Mouse (Mus musculus): ENCODE data around the gene Ppfia3.

DNA sequence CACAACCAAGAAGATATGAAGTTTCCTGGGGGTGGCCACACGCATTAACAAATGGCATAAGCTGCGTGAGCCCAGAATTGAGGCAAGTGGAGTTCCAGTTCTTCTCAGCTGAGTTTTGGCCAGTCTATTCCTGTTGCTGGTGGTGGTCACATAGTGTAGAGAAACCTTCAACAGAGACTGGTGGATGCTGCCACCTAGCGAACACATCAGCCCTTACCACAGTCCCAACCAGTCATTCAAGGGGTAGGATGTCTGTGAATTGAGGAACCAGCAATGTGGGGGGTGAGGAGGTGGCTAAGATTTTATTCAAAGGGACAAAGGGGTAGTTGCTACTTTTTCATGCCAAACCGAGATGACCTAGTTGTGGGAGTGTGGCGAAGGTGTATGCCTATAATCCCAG, 67.1 kb downstream of the Ppfia3 start:
- TF ChIP-seq CTCF (IDR thresholded peaks at IDR 0.05): peak; percentile 63
- TF ChIP-seq POLR2A (IDR thresholded peaks at IDR 0.05; ENCODE audit: insufficient read depth, low read depth, low read length): no peak
- 0 out of 2 replicates have a peak, but pooled peaks have one; percentile 42 for TF ChIP-seq EP300 (IDR thresholded peaks at IDR 0.05; ENCODE audit: insufficient read depth, low read depth, low read length)
